1 mouse cellular context compared by ENCODE assay signal in the genomic region with DNA sequence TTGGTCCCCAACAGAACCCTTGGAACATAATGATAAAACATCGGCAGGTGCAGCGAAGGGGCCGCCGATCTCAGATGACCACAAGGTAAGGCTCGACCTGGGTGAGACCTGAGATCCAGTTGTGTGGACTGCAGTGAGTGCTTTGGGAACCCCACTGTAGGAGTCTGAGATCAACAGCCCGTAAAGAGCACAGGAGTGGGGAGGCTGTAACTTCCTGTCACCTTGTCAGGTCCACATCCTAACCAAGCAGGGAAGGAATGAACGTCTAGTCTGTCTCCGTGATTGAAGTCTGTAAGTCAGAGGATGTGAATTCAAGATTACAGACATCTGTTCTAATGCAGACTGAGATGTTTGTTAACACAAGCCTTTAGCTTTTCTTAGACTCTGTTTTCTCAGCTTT.
TF ChIP-seq lines count a peak whose summit lies in the region.

No protein-coding gene starts in this region.

TF ChIP-seq in CH12.LX, 34 proteins besides CTCF, POLR2A, EP300 and RAD21:
- TF ChIP-seq NELFE (IDR thresholded peaks at IDR 0.05; ENCODE audit: low read depth, low read length) (no peak), JUN (IDR thresholded peaks at IDR 0.05; ENCODE audit: insufficient read depth, low read depth, low read length) (no peak), HCFC1 (IDR thresholded peaks at IDR 0.05; ENCODE audit: low read depth, low read length) (no peak), POLR2AphosphoS2 (IDR thresholded peaks at IDR 0.05; ENCODE audit: low read depth, low read length) (no peak), JUND (conservative IDR thresholded peaks at IDR 0.05; ENCODE audit: low read depth, low read length) (no peak), GABPA (IDR thresholded peaks at IDR 0.05; ENCODE audit: insufficient replicate concordance, low read depth, low read length) (no peak), MXI1 (IDR thresholded peaks at IDR 0.05; ENCODE audit: low read depth, low read length) (no peak), IRF4 (IDR thresholded peaks at IDR 0.05; ENCODE audit: low read depth, low read length) (no peak), PAX5 (IDR thresholded peaks at IDR 0.05; ENCODE audit: low read length) (no peak)
